Mouse (Mus musculus) MEL (cell line): Measurements from ENCODE around the gene Ccdc34. TPM values are rescaled to one million over a fixed set of nuclear protein-coding genes. Genes with fewer than 3 reads are reported as not detected.

Experiments
- DNase-seq: peaks from one replicate; pipeline ENCODE4 v3.0.0; 2011; ENCODE audit warnings: low read depth, low spot score
- H3K27ac ChIP-seq: 2 replicates; pipeline ENCODE4 v1.5.1; 2012; ENCODE audit warnings: low read depth, mild to moderate bottlenecking, control low read depth, low read length, moderate library complexity; ENCODE audit not compliant: control insufficient read depth
- H3K27me3 ChIP-seq, 2 experiments: fragments of 150-350 bp in 1 of 2; sonication (generic) in 1 of 2; 2 replicates each; pipeline ENCODE4 v1.6.1; 2012; ENCODE audit warnings: low read length in 2 of 2, mild to moderate bottlenecking in 2 of 2, improper control_type of control experiment in 1 of 2, moderate library complexity in 1 of 2; ENCODE audit not compliant: insufficient read depth in 2 of 2, control insufficient read depth in 1 of 2
- H3K36me3 ChIP-seq, 2 experiments: 2 replicates each; pipeline ENCODE4 v1.6.1; 2012 to 2014; ENCODE audit warnings: low read length in 2 of 2, improper control_type of control experiment in 1 of 2, inconsistent platforms in 1 of 2, mild to moderate bottlenecking in 1 of 2; ENCODE audit not compliant: insufficient read depth in 2 of 2, control insufficient read depth in 1 of 2
- H3K4me1 ChIP-seq, 2 experiments: fragments of 150-350 bp in 1 of 2; sonication (generic) in 1 of 2; 2 replicates each; pipeline ENCODE4 v1.6.1; 2012; ENCODE audit warnings: low read length in 2 of 2, improper control_type of control experiment in 1 of 2, mild to moderate bottlenecking in 1 of 2; ENCODE audit not compliant: insufficient read depth in 2 of 2, control insufficient read depth in 1 of 2
- H3K4me3 ChIP-seq, 2 experiments: fragments of 150-350 bp in 1 of 2; sonication (generic) in 1 of 2; 2 replicates each; pipeline ENCODE4 v1.5.1; 2012; ENCODE audit warnings: low read depth in 2 of 2, low read length in 2 of 2, mild to moderate bottlenecking in 2 of 2, moderate library complexity in 2 of 2, control low read depth in 1 of 2, improper control_type of control experiment in 1 of 2; ENCODE audit not compliant: control insufficient read depth in 1 of 2, insufficient read depth in 1 of 2
- H3K79me2 ChIP-seq: 2 replicates; pipeline ENCODE4 v1.6.1; 2012; ENCODE audit warnings: mild to moderate bottlenecking, low read length, moderate library complexity; ENCODE audit not compliant: control insufficient read depth, poor library complexity, insufficient read depth
- H3K9ac ChIP-seq: 2 replicates; pipeline ENCODE4 v1.6.1; 2012; ENCODE audit warnings: low read depth, mild to moderate bottlenecking, control low read depth, low read length, moderate library complexity; ENCODE audit not compliant: control insufficient read depth, poor library complexity, severe bottlenecking
- H3K9me3 ChIP-seq: fragments of 150-350 bp; sonication (generic); replicated peaks from 2 replicates; pipeline ENCODE4 v1.6.1; 2012; ENCODE audit warnings: mild to moderate bottlenecking, low read length, improper control_type of control experiment, moderate library complexity; ENCODE audit not compliant: insufficient read depth
- BHLHE40 ChIP-seq: IDR thresholded peaks from 2 replicates; pipeline ENCODE4 v1.6.1; 2012; ENCODE audit warnings: low read depth, mild to moderate bottlenecking, inconsistent platforms, low read length, improper control_type of control experiment, borderline replicate concordance
- CHD1 ChIP-seq: IDR thresholded peaks from 2 replicates; pipeline ENCODE4 v1.6.1; 2012; ENCODE audit warnings: low read depth, mild to moderate bottlenecking, inconsistent platforms, low read length, improper control_type of control experiment
- EP300 ChIP-seq, 2 experiments: IDR thresholded peaks; 2 replicates each; pipeline ENCODE4 v1.6.1; 2011; ENCODE audit warnings: improper control_type of control experiment in 2 of 2, low read length in 2 of 2, low read depth in 1 of 2, mild to moderate bottlenecking in 1 of 2
- ETS1 ChIP-seq: IDR thresholded peaks from 2 replicates; pipeline ENCODE4 v1.6.1; 2012; ENCODE audit warnings: low read depth, mild to moderate bottlenecking, inconsistent platforms, low read length, improper control_type of control experiment, moderate library complexity
- JUND ChIP-seq: IDR thresholded peaks from 2 replicates; pipeline ENCODE4 v1.6.1; 2011; ENCODE audit warnings: low read depth, mild to moderate bottlenecking, improper control_type of control experiment, low read length
- KAT2A ChIP-seq: conservative IDR thresholded peaks from 2 replicates; pipeline ENCODE4 v1.6.1; 2012; ENCODE audit warnings: low read depth, low read length, improper control_type of control experiment, inconsistent platforms
- MAZ ChIP-seq: IDR thresholded peaks from 2 replicates; pipeline ENCODE4 v1.6.1; 2012; ENCODE audit warnings: low read depth, mild to moderate bottlenecking, inconsistent platforms, low read length, improper control_type of control experiment
- MEF2A ChIP-seq: IDR thresholded peaks from 2 replicates; pipeline ENCODE4 v1.6.1; 2014; ENCODE audit warnings: low read depth, mild to moderate bottlenecking, inconsistent platforms, low read length, improper control_type of control experiment; ENCODE audit not compliant: poor library complexity, insufficient replicate concordance, severe bottlenecking; ENCODE audit errors: extremely low read depth
- MYC ChIP-seq: IDR thresholded peaks from 2 replicates; pipeline ENCODE4 v1.6.1; 2011; ENCODE audit warnings: low read depth, mild to moderate bottlenecking, low read length, improper control_type of control experiment, moderate library complexity
- POLR2A ChIP-seq, 2 experiments: IDR thresholded peaks; 2 replicates each; pipeline ENCODE4 v1.6.1; 2011 to 2012; ENCODE audit warnings: low read length in 2 of 2, mild to moderate bottlenecking in 2 of 2, control low read depth in 1 of 2, improper control_type of control experiment in 1 of 2, low read depth in 1 of 2, moderate library complexity in 1 of 2; ENCODE audit not compliant: control insufficient read depth in 1 of 2, insufficient read depth in 1 of 2, poor library complexity in 1 of 2
- POLR2AphosphoS2 ChIP-seq: IDR thresholded peaks from 2 replicates; pipeline ENCODE4 v1.6.1; 2011; ENCODE audit warnings: low read length, improper control_type of control experiment
- POLR2AphosphoS5 ChIP-seq: IDR thresholded peaks from 2 replicates; pipeline ENCODE4 v1.6.1; 2012; ENCODE audit warnings: low read depth, borderline replicate concordance, mild to moderate bottlenecking, inconsistent platforms, low read length, moderate library complexity, mixed read lengths
- RAD21 ChIP-seq: IDR thresholded peaks from 2 replicates; pipeline ENCODE4 v1.6.1; 2011; ENCODE audit warnings: mild to moderate bottlenecking, low read depth, low read length, improper control_type of control experiment
- TBP ChIP-seq: IDR thresholded peaks from 2 replicates; pipeline ENCODE4 v1.8.0; 2011; ENCODE audit warnings: low read depth, low read length, improper control_type of control experiment
- USF1 ChIP-seq: IDR thresholded peaks from 2 replicates; pipeline ENCODE4 v1.6.1; 2014; ENCODE audit warnings: low read depth, mild to moderate bottlenecking, inconsistent platforms, low read length, improper control_type of control experiment, moderate library complexity
- ZC3H11A ChIP-seq: IDR thresholded peaks from 2 replicates; pipeline ENCODE4 v1.6.1; 2012; ENCODE audit warnings: low read depth, mild to moderate bottlenecking, inconsistent platforms, low read length, improper control_type of control experiment
- ZKSCAN1 ChIP-seq: IDR thresholded peaks from 2 replicates; pipeline ENCODE4 v1.6.1; 2012; ENCODE audit warnings: low read depth, mild to moderate bottlenecking, inconsistent platforms, low read length, improper control_type of control experiment, moderate library complexity
- ZNF384 ChIP-seq: IDR thresholded peaks from 2 replicates; pipeline ENCODE4 v1.6.1; 2012; ENCODE audit warnings: low read depth, mild to moderate bottlenecking, inconsistent platforms, low read length, improper control_type of control experiment
- polyA plus RNA-seq, 2 experiments: library from polyadenylated mRNA; stranded (reverse) in 1 of 2; unstranded in 1 of 2; fragments of >175 nt in 1 of 2; fragments of >200 nt in 1 of 2; gene quantifications; 2 replicates each; pipeline versions ENCODE4 v1.2.1 to v1.2.4; 2012; ENCODE audit warnings: low replicate concordance in 2 of 2, low read depth in 1 of 2; ENCODE audit not compliant: insufficient read length in 2 of 2, insufficient read depth in 1 of 2, missing spikeins in 1 of 2
- total RNA-seq: library from RNA; depleted of rRNA; stranded (reverse); fragments of 300-350 nt; gene quantifications from 2 replicates; pipeline ENCODE4 v1.2.3, GENCODE M21; 2012

Ccdc34 gene
- total and polyA plus RNA-seq, 3 experiments, result 14.1 to 39.0 TPM; not detected in 1

DNA sequence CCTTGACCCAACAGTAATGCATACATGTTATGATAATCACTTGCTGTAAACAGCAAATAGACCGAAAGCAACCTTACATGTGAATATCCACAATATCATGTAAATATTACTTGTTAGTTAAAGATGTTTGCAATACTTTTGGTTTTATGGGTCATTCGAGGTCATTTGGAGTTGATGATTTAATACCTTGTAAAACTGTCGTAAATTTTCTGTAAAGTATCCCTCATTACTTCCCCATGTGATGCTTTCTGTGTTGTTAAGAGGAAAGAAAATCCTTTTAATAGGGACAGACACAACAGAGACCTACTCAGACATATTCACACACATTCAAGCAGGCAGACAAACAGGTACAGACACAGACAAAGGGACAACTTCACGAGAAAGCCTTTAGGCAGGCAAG, 150.1 kb downstream of the Ccdc34 start:
- H3K9me3 ChIP-seq, result no peaks in the 10 kb centered on the region
- no peaks in the 10 kb centered on the region for H3K79me2 ChIP-seq
- no peak overlapping the region for H3K4me3 ChIP-seq
- TF ChIP-seq ZC3H11A (no peak), ETS1 (no peak), BHLHE40 (no peak), POLR2AphosphoS5 (no peak), CHD1 (no peak), ZKSCAN1 (no peak), MEF2A (no peak), JUND (no peak), MYC (no peak), POLR2AphosphoS2 (no peak), MAZ (no peak)
- TF ChIP-seq, all 39 proteins: peak for 0
- H3K9ac ChIP-seq, result no peak overlapping the region
- DNase-seq, result no peak
- no peaks in the 10 kb centered on the region for H3K4me1 ChIP-seq
- no peaks in the 10 kb centered on the region for H3K36me3 ChIP-seq
- H3K27ac ChIP-seq, result no peak overlapping the region
- H3K27me3 ChIP-seq, result no peaks in the 10 kb centered on the region

DNA sequence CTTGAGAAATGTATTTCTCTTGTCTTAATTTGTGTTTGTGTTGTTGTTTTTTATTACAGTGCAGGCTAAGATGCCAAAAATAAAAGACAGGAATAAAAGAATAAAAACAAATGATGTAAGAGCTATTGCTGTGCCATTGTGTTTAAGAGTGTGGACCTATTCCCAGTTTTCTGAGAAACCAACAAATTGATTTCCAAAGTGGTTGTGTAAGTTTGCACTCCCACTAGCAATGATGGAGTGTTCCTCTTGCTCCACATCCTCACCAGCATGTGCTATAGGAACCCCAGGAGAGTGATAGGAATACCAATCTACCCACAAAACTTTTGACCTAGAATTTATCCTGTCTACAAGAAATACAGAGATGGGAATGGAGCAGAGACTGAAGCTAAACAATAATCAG, 150.7 kb downstream of the Ccdc34 start:
- Histone ChIP-seq H3K79me2 (no peaks in the 10 kb centered on the region), H3K9me3 (no peaks in the 10 kb centered on the region), H3K9ac (no peak overlapping the region), H3K27ac (no peak overlapping the region), H3K36me3 (no peaks in the 10 kb centered on the region), H3K27me3 (no peaks in the 10 kb centered on the region), H3K4me3 (no peak overlapping the region), H3K4me1 (no peaks in the 10 kb centered on the region)
- TF ChIP-seq KAT2A, result no peak
- TF ChIP-seq RAD21, result no peak
- TF ChIP-seq ZNF384, result no peak
- TF ChIP-seq ZC3H11A, result no peak
- TF ChIP-seq USF1, result no peak
- no peak for TF ChIP-seq MYC
- DNase-seq, result no peak

DNA sequence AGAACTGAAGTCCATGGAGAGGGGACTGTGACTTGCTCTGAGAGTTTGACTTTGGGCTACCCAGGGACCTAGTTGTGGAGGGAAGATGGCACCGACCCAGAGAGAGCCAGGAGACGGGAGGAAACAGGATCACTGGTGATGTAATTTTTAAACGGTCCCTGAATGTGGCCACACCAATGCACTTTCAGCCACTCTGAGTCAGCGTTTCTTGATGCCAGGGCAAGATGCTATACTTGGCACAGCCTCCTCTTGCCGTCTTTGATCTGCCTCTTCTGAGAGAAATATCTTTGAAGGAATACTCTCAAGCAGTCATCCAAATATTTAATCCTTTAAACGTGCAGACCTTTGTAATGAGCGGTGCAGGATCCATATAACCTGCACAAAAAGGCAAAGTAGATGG, 154.8 kb downstream of the Ccdc34 start:
- no peak overlapping the region for H3K4me3 ChIP-seq
- no peaks in the 10 kb centered on the region for H3K4me1 ChIP-seq
- no peaks in the 10 kb centered on the region for H3K9me3 ChIP-seq
- no peak overlapping the region for H3K9ac ChIP-seq
- no peaks in the 10 kb centered on the region for H3K79me2 ChIP-seq
- no peak for DNase-seq
- no peaks in the 10 kb centered on the region for H3K36me3 ChIP-seq
- TF ChIP-seq POLR2A (IDR thresholded peaks at IDR 0.05; ENCODE audit: control insufficient read depth in 1 of 2, insufficient read depth in 1 of 2, low read depth in 1 of 2, low read length in 2 of 2, poor library complexity in 1 of 2) (no peak), TBP (no peak), EP300 (IDR thresholded peaks at IDR 0.05; ENCODE audit: low read depth in 1 of 2, low read length in 2 of 2) (no peak)
- TF ChIP-seq, all 39 proteins: peak for 0
- no peaks in the 10 kb centered on the region for H3K27me3 ChIP-seq
- no peak overlapping the region for H3K27ac ChIP-seq
